Mouse (Mus musculus) gastrocnemius, adult 2 months (tissue): ENCODE measurements at regions not wholly inside any gene's neighbourhood (a gene's known extent, or its start where the extent isn't known, plus 50 kb on each side); places are given as distances from the start of the nearest gene placed in this dataset.

Experiments used
- DNase-seq: peaks from one replicate; pipeline ENCODE4 v3.0.0; 2022
- H3K27ac ChIP-seq: fragments of 200-600 bp; 2 replicates; pipeline ENCODE4 v1.8.1; 2022; ENCODE audit warnings: mild to moderate bottlenecking
- H3K4me3 ChIP-seq: fragments of 200-600 bp; 2 replicates; pipeline ENCODE4 v1.8.1; 2022; ENCODE audit warnings: mild to moderate bottlenecking, moderate library complexity
- CTCF ChIP-seq: fragments of 200-600 bp; IDR thresholded peaks from 2 replicates; pipeline ENCODE4 v1.8.1; 2022; ENCODE audit warnings: antibody characterized with exemption, mild to moderate bottlenecking, moderate library complexity
- intact Hi-C: fragments of 180-260 bp; cut with DNase I; formaldehyde crosslinking; loops from one replicate; pipeline ENCODE4 v1.15.1; 2025

DNA sequence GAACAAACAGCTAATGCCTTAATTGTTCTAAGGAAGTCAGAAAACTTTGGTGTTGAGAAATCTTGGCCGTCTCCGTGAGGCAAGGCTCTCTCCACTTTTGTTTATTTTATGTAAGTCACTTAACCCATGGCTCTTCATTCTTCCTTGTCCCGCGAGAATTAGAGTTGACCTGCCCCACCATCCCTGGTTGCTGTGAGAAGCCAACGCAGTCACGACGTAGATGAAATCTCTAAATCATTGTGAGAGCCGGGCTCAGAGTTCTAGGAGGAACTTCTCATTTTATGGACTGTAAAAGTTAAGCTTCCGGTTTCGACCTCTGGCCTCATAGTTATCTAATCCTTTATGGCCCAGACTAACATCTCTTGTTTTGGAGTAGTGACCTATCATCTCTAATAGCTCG, 176.6 kb downstream of the Usp46 start:
- intact Hi-C loops, result no loop called here
- Histone ChIP-seq H3K4me3 (no peak overlapping the region), H3K27ac (no peak overlapping the region)
- DNase-seq, result no peak
- no peak for TF ChIP-seq CTCF

DNA sequence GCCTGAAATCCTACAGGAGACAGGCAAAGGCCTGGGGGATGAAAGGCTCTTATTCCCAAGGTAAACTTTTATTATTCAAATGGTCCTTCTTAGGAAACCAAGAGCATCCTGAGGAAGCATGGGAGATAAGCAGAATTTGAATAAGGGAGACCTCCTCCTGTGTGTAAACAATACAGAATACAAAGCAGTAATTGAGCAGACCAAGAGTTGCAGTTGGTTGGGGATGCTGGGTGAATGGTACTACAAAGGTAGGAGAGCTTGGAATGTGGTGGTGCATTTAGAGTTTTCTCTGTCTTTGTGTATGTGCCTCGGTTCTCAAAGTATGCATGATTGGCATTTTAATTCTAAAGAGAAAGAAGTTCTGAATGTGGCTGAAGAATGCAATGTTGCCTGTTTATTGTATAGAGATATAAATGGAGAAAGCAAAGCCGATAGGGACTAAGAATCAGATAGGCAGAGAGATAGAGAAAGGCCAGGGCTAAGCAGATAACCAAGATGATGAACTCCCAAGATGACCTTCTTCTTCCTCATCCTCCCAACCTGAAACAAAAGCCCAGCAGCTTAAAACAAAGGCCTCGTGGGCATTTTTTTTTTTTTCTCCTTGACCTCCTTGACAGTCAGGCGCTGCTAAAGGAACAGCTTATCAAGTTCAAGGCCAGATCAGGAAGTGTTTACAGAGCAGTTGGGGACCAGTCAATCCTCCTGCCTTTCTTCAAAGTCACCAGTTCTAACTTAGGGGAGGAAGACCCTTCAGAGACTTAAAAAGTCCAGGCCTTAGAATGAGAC, 175.6 kb downstream of the Usp46 start:
- DNase-seq, result no peak
- no peak for TF ChIP-seq CTCF
- Histone ChIP-seq H3K4me3 (no peak overlapping the region), H3K27ac (no peak overlapping the region)
- intact Hi-C loops, result no loop called here

DNA sequence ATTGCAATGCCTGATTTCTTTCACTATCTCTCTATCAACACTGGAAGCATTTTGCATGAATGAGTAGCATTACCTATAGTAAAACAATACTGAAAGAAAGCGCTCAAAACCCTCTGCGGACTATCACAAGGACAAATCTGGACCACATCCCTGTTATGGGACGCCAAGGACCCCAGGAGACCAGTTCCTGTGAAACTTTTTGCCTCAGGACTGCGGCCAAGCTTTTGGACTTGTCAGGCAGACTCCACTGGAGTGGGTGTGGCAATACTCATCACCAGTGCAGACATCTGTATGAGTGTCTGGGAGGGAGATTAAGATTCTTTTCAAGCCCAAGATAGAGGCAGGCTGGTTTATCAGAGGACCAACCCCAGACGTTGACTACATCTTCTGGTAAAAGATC, 173.0 kb downstream of the Usp46 start:
- intact Hi-C loops, result no loop called here
- Histone ChIP-seq H3K27ac (no peak overlapping the region), H3K4me3 (no peak overlapping the region)
- DNase-seq, result no peak
- TF ChIP-seq CTCF, result no peak

DNA sequence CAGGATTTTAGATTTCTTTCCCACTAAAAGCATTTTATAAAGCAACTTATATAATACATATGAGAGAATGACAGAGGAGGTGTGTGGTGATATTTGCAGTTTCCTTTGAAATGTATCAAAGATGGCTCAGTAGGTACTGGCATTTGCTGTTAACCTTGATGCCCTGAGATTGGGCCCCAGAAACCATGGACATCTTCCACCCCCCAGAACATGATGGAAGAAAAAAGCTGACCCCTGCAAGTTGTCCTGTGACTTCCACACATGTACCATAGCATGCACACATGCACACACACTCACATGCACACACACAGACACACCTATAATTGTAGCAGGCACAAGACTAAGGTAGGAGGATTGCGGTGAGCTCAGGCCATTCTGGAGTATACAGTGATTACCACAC, 171.4 kb downstream of the Usp46 start:
- Histone ChIP-seq H3K27ac (no peak overlapping the region), H3K4me3 (no peak overlapping the region)
- no peak for DNase-seq
- no peak for TF ChIP-seq CTCF
- intact Hi-C loops, result no loop called here

DNA sequence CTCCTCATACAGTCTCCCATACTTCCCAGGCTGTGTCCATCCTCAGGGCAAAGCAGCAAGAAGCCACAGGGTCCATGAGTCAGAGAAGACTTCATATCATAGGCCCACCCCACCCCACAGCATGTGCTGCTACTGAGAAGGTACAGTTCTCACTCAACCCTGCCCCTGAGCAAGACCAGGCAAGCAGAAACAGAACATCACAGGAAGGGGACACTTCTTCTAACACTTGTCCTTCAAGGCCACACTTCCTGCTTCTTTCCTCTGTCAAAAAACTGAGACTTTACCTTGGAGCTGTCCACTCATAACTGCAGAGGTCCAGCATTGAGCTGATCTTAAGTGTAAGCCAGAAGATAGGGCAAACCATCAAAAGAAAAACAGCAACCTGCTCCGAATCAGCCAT, 166.6 kb downstream of the Usp46 start:
- no peak for DNase-seq
- no peak for TF ChIP-seq CTCF
- intact Hi-C loops, result no loop called here
- Histone ChIP-seq H3K27ac (no peak overlapping the region), H3K4me3 (no peak overlapping the region)

DNA sequence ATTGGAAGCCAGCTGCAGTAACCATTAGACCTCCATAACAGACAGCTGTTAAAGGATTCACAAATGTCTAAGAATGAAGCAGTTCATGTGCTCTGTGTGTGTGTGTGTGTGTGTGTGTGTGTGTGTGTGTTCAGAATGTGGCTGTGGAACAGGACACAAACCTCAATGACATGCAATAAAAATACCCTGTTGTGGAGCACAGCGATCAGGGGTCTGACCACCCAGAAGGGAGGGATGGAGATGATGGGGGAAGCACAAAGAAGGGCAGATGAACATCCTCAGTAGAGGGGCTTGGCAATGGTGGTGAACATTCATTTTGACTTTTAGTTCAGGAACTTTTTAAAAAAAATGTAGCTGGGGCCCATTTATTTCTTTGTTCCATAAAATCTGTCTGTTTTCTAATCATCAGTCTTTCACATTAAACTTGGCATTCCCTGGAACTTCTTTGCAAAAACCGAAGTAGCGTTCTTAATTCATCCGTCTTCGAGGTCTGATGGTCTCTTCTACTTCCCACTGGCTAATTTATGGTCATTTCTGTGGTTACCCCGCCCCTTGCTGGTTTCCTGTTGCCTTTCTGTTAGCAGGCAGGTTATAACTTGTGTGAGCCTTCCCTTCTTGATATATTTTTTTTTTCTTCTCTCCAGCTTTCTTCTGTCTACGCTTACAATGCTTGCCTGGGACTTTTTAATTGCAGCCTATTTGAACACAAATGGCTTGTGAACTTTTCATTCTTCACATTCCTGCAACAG, 165.6 kb downstream of the Usp46 start:
- Histone ChIP-seq H3K4me3 (no peak overlapping the region), H3K27ac (no peak overlapping the region)
- intact Hi-C loops, result no loop called here
- DNase-seq, result no peak
- TF ChIP-seq CTCF, result no peak

DNA sequence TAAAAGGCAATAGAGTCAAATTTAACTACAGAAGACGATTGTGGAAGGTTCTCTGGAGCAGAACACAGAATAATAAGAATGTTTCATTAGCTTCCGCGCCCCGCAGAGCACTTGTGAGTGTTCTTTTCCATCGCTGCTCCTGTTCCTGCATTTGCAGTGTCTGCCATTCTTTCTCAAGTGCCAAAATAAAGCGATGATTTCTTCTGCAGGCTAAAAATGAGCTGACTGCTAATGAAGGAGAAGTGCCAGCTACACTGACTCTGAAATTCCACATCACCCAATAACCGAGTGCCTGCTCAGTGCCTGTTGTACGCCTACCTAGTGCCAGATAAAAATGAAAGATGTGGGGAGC, 165.0 kb downstream of the Usp46 start:
- no peak for TF ChIP-seq CTCF
- DNase-seq, result no peak
- Histone ChIP-seq H3K27ac (no peak overlapping the region), H3K4me3 (no peak overlapping the region)
- intact Hi-C loops, result no loop called here

DNA sequence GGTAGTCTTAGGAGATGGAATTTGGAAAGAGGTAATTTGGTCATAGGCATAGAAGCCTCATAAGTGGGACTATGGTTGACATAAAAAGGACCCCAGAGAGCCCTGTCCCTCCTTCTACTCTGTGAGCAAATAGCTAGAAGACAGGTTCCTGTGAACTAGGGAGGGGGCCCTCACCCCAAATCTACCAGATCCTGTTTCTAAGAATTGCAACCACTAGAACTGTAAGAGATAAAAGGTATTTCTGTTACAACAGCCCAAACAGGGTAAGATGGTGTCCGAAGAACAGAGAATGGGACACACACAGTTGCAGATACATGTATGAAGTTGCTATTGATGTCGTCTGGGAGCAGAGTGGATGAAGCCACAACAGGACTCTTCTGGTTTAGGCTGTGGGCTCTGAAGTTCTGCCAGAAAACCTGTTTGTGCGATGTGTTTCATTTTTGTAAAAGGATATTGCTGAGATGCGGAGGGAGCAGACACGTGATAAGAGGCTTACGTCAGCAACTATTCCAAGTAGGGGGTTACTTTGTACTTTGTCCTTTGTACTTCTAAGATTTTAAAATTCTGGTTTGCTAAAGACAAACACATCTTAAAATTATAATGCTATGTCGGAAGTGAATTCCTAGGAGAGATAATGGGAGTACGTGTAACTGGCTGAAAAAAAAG, 164.0 kb downstream of the Usp46 start:
- no peak for TF ChIP-seq CTCF
- intact Hi-C loops, result no loop called here

DNA sequence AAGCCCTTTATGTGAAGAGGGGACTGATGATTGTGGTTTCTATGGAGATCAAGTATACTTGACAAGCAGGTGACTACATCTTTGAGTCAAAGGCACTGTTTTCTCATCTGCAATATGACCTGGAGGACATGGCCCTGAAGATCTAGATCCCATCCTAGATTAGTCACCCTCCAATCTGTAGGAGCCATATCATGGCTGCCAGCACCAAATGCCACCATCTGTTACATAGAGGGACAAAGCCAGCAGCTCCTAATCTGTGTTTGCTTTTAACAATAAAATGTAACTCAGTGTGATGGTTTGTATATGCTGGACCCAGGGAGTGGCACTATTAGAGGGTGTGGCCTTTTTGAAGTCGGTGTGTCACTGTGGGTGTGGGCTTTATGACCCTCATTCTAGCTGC, 156.1 kb downstream of the Usp46 start:
- Histone ChIP-seq H3K27ac (no peak overlapping the region), H3K4me3 (no peak overlapping the region)
- TF ChIP-seq CTCF, result no peak
- DNase-seq, result no peak
- intact Hi-C loops, result no loop called here

More for the DNA sequence above, 164.0 kb downstream of the Usp46 start:
- no peak overlapping the region for H3K27ac ChIP-seq
- no peak for DNase-seq
- no peak overlapping the region for H3K4me3 ChIP-seq

DNA sequence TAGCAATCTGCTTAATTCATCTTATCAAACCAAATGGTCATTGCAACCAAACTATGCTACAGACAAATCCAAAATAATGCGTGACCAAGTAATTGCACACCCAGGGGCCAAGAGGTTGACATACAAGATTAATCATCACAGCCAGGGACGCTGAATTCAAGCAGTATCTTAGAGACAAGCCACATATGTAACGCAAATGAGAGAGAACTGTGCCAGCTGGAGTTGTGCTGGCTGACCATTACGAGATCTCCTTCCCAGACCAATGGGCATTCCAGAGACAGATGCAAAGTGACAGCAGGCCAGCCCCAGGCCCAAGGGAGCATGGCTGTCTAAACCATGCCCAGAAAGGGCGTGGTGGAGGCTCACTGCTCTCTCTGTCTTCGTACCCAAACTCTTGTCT, 155.1 kb downstream of the Usp46 start:
- no peak overlapping the region for H3K4me3 ChIP-seq
- intact Hi-C loops, result no loop called here
- no peak for TF ChIP-seq CTCF
- H3K27ac ChIP-seq, result no peak overlapping the region
- no peak for DNase-seq

DNA sequence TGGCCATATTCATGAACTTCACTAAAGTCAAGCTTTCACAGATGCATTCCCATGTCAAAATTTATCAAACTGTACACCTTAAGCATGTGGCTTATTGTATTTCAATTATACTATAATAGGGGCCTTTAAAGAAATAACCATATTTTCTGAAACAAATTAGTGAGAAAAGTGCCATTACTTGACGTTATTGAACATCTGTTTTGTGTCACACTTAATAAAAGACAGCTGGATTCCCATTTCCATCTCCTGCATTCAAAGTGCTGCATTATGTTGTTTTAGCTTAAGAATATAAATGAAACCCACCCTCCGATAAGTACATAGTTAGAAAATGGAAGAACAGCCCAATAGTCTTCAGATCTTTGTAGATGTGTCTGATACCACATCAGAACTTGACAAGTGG, 150.2 kb downstream of the Usp46 start:
- no peak for DNase-seq
- TF ChIP-seq CTCF, result no peak
- Histone ChIP-seq H3K4me3 (no peak overlapping the region), H3K27ac (no peak overlapping the region)
- intact Hi-C loops, result no loop called here

DNA sequence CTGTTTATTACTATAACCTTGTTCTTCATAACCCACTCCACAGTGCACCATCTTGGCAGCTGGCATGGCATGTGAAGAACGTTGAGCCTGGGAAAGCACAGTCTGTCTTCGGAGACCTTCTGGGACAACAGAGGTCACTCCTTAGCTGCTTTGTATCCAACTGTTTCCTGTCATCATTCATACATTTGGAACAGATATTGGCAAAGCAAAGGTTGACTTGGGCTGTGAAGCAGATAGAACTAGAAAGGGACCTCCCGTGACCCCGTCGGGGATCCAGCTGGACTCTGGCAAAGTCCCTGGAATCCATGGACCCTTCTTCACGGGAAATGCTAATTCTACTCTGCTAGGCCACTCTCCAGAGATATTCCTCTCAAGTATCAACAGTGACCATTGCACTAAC, 148.3 kb downstream of the Usp46 start:
- TF ChIP-seq CTCF, result no peak
- intact Hi-C loops, result no loop called here
- Histone ChIP-seq H3K4me3 (no peak overlapping the region), H3K27ac (no peak overlapping the region)
- DNase-seq, result peak; percentile 41

DNA sequence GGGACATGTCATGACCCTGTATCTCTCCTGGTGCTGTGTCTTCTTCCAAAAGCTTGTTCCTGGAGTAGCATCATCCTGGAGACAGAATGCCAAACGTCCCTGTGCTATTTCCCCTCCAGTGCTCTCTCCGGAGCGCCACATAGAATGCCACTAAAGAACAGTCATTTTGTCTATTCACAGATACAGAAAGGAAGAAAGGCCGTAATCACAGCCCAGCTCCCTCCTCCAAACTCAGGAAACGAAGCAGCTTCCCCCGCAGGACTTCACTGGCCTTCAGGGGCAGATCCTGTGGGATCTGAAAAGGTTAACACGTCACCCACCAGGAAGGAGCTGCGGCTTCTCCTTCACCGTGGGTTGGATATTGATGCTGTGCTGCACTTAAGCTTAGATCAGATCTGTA, 140.7 kb downstream of the Usp46 start:
- DNase-seq, result no peak
- TF ChIP-seq CTCF, result no peak
- no peak overlapping the region for H3K4me3 ChIP-seq
- H3K27ac ChIP-seq, result no peak overlapping the region
- intact Hi-C loops, result no loop called here
